Mouse (Mus musculus): ENCODE measurements around the gene Vmn1r60.
"Not testable (repeated sequence)": the region's sequence is repeated elsewhere in the genome, so short reads cannot be mapped to it uniquely, and the experiment has no call there.

Gene Vmn1r60

GRCm38 (mm10) chr7:5547217-5547616 is at the start of gene Vmn1r60:
Vmn1r60 (minus strand) TSS chr7:5547317.
- CTCF ChIA-PET: not testable (repeated sequence)

- CTCF ChIA-PET: not testable (repeated sequence)
Observed at GRCm38 (mm10) chr7:5540770-5541436, 6.2 kb downstream of the Vmn1r60 start.

- CTCF ChIA-PET: not testable (repeated sequence)
Observed at GRCm38 (mm10) chr7:5493856-5494255, 53.3 kb downstream of the Vmn1r60 start, which contains the start of gene Vmn2r28. Vmn2r28 (minus strand) TSS chr7:5493956.
